Mouse (Mus musculus) CH12.LX (cell line): Measurements from ENCODE around the gene Prrx2. TPM values are rescaled to one million over a fixed set of nuclear protein-coding genes. Genes with fewer than 3 reads are reported as not detected.

Experiments used
- DNase-seq: peaks from one replicate; pipeline ENCODE4 v3.0.0-alpha.2; 2013; ENCODE audit errors: extremely low read depth
- H3K27ac ChIP-seq: 2 replicates; pipeline ENCODE4 v1.5.1; 2012; ENCODE audit warnings: low read depth, mild to moderate bottlenecking, control low read depth, moderate library complexity; ENCODE audit not compliant: insufficient read depth
- H3K27me3 ChIP-seq: replicated peaks from 2 replicates; pipeline ENCODE3; 2012; ENCODE audit warnings: inconsistent platforms
- H3K36me3 ChIP-seq, 2 experiments: replicated peaks in 1 of 2; 2 replicates each; pipeline versions ENCODE3 to v1.6.1; 2012; ENCODE audit warnings: inconsistent platforms in 1 of 2, low read length in 1 of 2, mild to moderate bottlenecking in 1 of 2, mixed read lengths in 1 of 2, moderate library complexity in 1 of 2; ENCODE audit not compliant: control insufficient read depth in 1 of 2, insufficient read depth in 1 of 2
- H3K4me1 ChIP-seq, 2 experiments: 2 replicates each; pipeline ENCODE4 v1.6.1; 2012; ENCODE audit warnings: inconsistent platforms in 1 of 2, moderate library complexity in 1 of 2; ENCODE audit not compliant: insufficient read depth in 2 of 2, control insufficient read depth in 1 of 2
- H3K4me2 ChIP-seq: 2 replicates; pipeline ENCODE4 v1.6.1; 2012; ENCODE audit warnings: low read depth, mild to moderate bottlenecking, control low read depth; ENCODE audit not compliant: poor library complexity, insufficient read depth, severe bottlenecking
- H3K4me3 ChIP-seq, 3 experiments: fragments of 150-350 bp in 1 of 3; sonication (generic) in 1 of 3; replicated peaks in 1 of 3; 2 replicates each; pipeline versions ENCODE3 to v1.5.1; 2011 to 2012; ENCODE audit warnings: low read depth in 2 of 3, low read length in 2 of 3, mild to moderate bottlenecking in 2 of 3, moderate library complexity in 2 of 3, control low read depth in 1 of 3, improper control_type of control experiment in 1 of 3, inconsistent platforms in 1 of 3, mixed read lengths in 1 of 3; ENCODE audit not compliant: poor library complexity in 1 of 3
- H3K79me2 ChIP-seq: replicated peaks from 2 replicates; pipeline ENCODE4 v1.6.1; 2012; ENCODE audit warnings: mild to moderate bottlenecking, moderate library complexity; ENCODE audit not compliant: control insufficient read depth, poor library complexity, insufficient read depth, severe bottlenecking; ENCODE audit errors: extremely low read depth
- H3K9ac ChIP-seq: 2 replicates; pipeline ENCODE4 v1.6.1; 2012; ENCODE audit warnings: low read depth, mild to moderate bottlenecking, control low read depth, moderate library complexity; ENCODE audit not compliant: insufficient read depth
- H3K9me3 ChIP-seq: replicated peaks from 2 replicates; pipeline ENCODE3; 2012; ENCODE audit warnings: low read length, inconsistent platforms, mixed read lengths
- CHD1 ChIP-seq: IDR thresholded peaks from 2 replicates; pipeline ENCODE4 v1.6.1; 2012; ENCODE audit warnings: low read depth, low read length, improper control_type of control experiment, inconsistent platforms
- CTCF ChIP-seq, 2 experiments: IDR thresholded peaks in 1 of 2; conservative IDR thresholded peaks in 1 of 2; 2 replicates each; pipeline ENCODE4 v1.5.1; 2011 to 2012; ENCODE audit warnings: low read depth in 2 of 2, low read length in 2 of 2, improper control_type of control experiment in 1 of 2, inconsistent platforms in 1 of 2, mild to moderate bottlenecking in 1 of 2, moderate library complexity in 1 of 2
- E2F4 ChIP-seq: IDR thresholded peaks from 2 replicates; pipeline ENCODE4 v1.6.1; 2011; ENCODE audit warnings: low read depth, low read length, improper control_type of control experiment; ENCODE audit not compliant: insufficient replicate concordance
- ELF1 ChIP-seq: IDR thresholded peaks from 2 replicates; pipeline ENCODE4 v1.6.1; 2014; ENCODE audit warnings: low read depth, mild to moderate bottlenecking, inconsistent platforms, low read length, improper control_type of control experiment
- EP300 ChIP-seq: IDR thresholded peaks from 2 replicates; pipeline ENCODE4 v1.6.1; 2011; ENCODE audit warnings: low read length, improper control_type of control experiment
- ETS1 ChIP-seq: conservative IDR thresholded peaks from 2 replicates; pipeline ENCODE4 v1.6.1; 2012; ENCODE audit warnings: low read depth, mild to moderate bottlenecking, inconsistent platforms, low read length, improper control_type of control experiment, moderate library complexity
- MYC ChIP-seq: IDR thresholded peaks from 2 replicates; pipeline ENCODE4 v1.6.1; 2011; ENCODE audit warnings: low read depth, mild to moderate bottlenecking, improper control_type of control experiment, low read length
- RCOR1 ChIP-seq: conservative IDR thresholded peaks from 2 replicates; pipeline ENCODE4 v1.6.1; 2012; ENCODE audit warnings: low read depth, mild to moderate bottlenecking, inconsistent platforms, low read length, improper control_type of control experiment
- SIN3A ChIP-seq: IDR thresholded peaks from 2 replicates; pipeline ENCODE4 v1.6.1; 2012; ENCODE audit warnings: low read length, improper control_type of control experiment, inconsistent platforms
- SMC3 ChIP-seq: IDR thresholded peaks from 2 replicates; pipeline ENCODE4 v1.6.1; 2011; ENCODE audit warnings: low read depth, low read length, improper control_type of control experiment
- USF2 ChIP-seq: conservative IDR thresholded peaks from 2 replicates; pipeline ENCODE4 v1.6.1; 2011; ENCODE audit warnings: low read depth, low read length, improper control_type of control experiment
- ZKSCAN1 ChIP-seq: IDR thresholded peaks from 2 replicates; pipeline ENCODE4 v1.6.1; 2012; ENCODE audit warnings: low read depth, inconsistent platforms, low read length, improper control_type of control experiment, borderline replicate concordance
- ZMIZ1 ChIP-seq: IDR thresholded peaks from 2 replicates; pipeline ENCODE4 v1.6.1; 2012; ENCODE audit warnings: low read depth, mild to moderate bottlenecking, inconsistent platforms, low read length, improper control_type of control experiment
- ZNF384 ChIP-seq: IDR thresholded peaks from 2 replicates; pipeline ENCODE4 v1.6.1; 2012; ENCODE audit warnings: low read depth, low read length, improper control_type of control experiment, inconsistent platforms
- dilution Hi-C: fragments of 300-500 bp; cut with MboI; formaldehyde crosslinking; loops from 2 replicates; pipeline ENCODE4 v1.14.3; 2020; ENCODE audit warnings: low sequenced_read_pairs; ENCODE audit not compliant: extremely low pct_unique_long_range_greater_than_20kb, extremely low pct_ligation_motif_present
- in situ Hi-C: fragments of 300-500 bp; cut with MboI; formaldehyde crosslinking; loops from 3 replicates; pipeline ENCODE4 v1.14.3; 2019; ENCODE audit warnings: low sequenced_read_pairs, low pct_ligation_motif_present, low pct_unique_long_range_greater_than_20kb, mixed read lengths
- polyA plus RNA-seq: library from polyadenylated mRNA; unstranded; fragments of >175 nt; gene quantifications from 2 replicates; pipeline ENCODE4 v1.2.1, GENCODE M21; 2012; ENCODE audit warnings: low read depth; ENCODE audit not compliant: insufficient read length
- total RNA-seq, 2 experiments: library from RNA; depleted of rRNA; stranded (reverse); fragments of 300-350 nt in 1 of 2; fragments of >200 nt in 1 of 2; gene quantifications; 2 replicates each; pipeline ENCODE4 v1.2.3; 2012 to 2014

Prrx2 gene
- total and polyA plus RNA-seq, 3 experiments, result not detected

DNA sequence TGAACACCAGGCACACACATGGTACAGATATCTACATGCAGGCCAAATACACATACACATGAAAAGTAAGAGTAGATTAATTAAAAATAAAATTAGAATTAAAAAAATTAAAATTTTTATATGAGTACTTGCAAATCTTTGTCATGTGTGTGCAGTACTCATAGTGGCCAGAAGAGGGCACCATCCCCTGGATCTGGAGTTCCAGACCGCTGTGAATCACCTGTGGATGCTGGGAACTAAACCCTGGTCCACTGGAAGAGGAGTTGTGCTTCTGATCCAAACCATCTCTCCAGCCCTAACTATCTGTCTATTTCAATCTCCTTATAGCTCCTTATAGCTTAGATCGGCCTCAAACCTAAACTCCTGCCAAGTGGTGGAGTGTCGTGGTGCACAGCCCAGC lies 13.7 kb upstream of the Prrx2 start:
- Histone ChIP-seq H3K4me3 (no peak overlapping the region), H3K4me2 (no peak overlapping the region), H3K27ac (no peak overlapping the region), H3K9ac (no peak overlapping the region), H3K9me3 (peaks cover 15% of the 10 kb centered on the region), H3K36me3 (peaks cover 84 to 96% of the 10 kb centered on the region in 2 experiments), H3K27me3 (no peaks in the 10 kb centered on the region), H3K79me2 (0 out of 2 replicates have a peak, but pooled peaks cover under 1% of the 10 kb centered on the region), H3K4me1 (peaks cover 0 to 12% of the 10 kb centered on the region in 2 experiments; a peak in 2 of 4 replicates)
- in situ Hi-C loops, result no loop called here
- no peak for TF ChIP-seq ETS1
- TF ChIP-seq MYC, result no peak
- no peak for TF ChIP-seq ZNF384
- no peak for TF ChIP-seq RCOR1
- TF ChIP-seq CTCF (conservative IDR thresholded peaks at IDR 0.05 in 1 of 2, IDR thresholded peaks at IDR 0.05 in 1 of 2; ENCODE audit: low read depth in 2 of 2, low read length in 2 of 2), result peak; percentile 27 to 38; a peak in 3 of 4 replicates
- TF ChIP-seq SIN3A, result no peak
- TF ChIP-seq SMC3, result peak; percentile 3; the same call in 1 of the 2 replicates
- dilution Hi-C loops, result no loop called here
- no peak for DNase-seq

DNA sequence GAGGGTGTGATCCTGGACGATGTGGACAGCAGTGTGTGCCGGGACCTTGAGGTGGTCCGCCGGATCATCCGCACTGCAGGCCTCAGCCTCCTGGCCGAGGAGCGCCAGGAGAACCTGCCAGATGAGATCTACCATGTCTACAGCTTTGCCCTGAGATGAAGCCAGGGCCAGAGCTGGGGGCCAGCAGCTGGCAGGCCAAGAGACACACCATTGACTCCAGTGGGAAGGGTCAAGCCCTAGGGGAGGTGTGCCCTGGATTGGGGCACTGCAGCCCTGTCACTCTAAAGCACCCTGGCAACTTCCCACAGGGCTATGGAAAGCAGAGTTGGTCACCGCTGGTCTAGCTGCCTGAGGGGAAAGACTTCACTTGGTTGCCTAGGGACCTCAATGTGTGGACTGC lies 12.3 kb upstream of the Prrx2 start:
- no peak for DNase-seq
- Histone ChIP-seq H3K4me1 (peaks cover 3 to 24% of the 10 kb centered on the region in 2 experiments), H3K4me2 (no peak overlapping the region), H3K79me2 (peaks cover 14% of the 10 kb centered on the region), H3K9me3 (peaks cover 15% of the 10 kb centered on the region), H3K27ac (no peak overlapping the region), H3K27me3 (no peaks in the 10 kb centered on the region), H3K9ac (no peak overlapping the region), H3K4me3 (no peak overlapping the region), H3K36me3 (peaks cover 81 to 95% of the 10 kb centered on the region in 2 experiments)
- TF ChIP-seq EP300 (no peak), USF2 (no peak), E2F4 (no peak), CHD1 (no peak), ELF1 (no peak), ZKSCAN1 (no peak)
- dilution Hi-C loops, result no loop called here
- in situ Hi-C loops, result no loop called here

DNA sequence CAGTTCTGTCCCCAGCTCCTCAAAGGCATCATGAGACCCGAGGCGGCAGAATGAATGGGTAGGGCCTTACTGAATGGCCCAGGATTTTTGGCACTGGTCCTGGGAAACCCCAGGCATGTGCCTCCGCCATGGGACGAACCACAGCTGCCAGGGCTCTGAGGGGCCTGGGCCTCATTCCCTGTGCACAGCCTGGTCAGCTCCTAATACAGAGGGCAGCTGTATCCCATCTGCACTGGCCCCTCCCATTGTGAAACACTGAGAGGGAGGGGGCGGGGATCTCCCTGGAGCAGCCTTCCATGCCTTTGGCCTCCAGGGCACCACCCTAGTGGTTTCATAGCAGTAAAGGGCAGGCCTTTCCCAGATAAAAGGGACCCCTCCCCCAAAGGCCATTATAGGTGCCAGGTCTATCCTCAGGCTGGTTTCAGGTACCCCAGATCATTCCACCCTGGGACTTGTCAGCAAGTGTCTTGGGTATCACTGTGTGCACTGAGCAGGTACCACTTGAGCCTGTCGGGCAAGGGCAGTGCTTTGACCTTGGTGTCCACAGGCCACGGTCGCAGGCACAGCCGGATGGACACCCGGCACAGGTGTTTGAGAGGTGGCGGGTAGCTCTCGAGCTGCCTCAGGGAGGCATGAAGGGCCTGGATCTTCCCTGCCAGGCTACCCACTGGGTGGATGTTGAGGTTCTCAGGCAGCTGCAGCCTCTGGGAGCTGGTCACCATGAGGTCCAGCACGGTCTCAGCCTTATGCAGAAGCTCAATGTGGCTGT lies 11.2 kb upstream of the Prrx2 start:
- H3K36me3 ChIP-seq, result peaks cover 74 to 84% of the 10 kb centered on the region in 2 experiments
- dilution Hi-C loops, result no loop called here
- H3K9ac ChIP-seq, result no peak overlapping the region
- in situ Hi-C loops, result no loop called here
- peaks cover 3 to 27% of the 10 kb centered on the region in 2 experiments for H3K4me1 ChIP-seq
- no peak overlapping the region for H3K4me3 ChIP-seq
- peaks cover 19% of the 10 kb centered on the region for H3K79me2 ChIP-seq
- no peak overlapping the region for H3K4me2 ChIP-seq
- peaks cover 15% of the 10 kb centered on the region for H3K9me3 ChIP-seq
- no peak overlapping the region for H3K27ac ChIP-seq
- DNase-seq, result no peak
- TF ChIP-seq CTCF (conservative IDR thresholded peaks at IDR 0.05 in 1 of 2, IDR thresholded peaks at IDR 0.05 in 1 of 2; ENCODE audit: low read depth in 2 of 2, low read length in 2 of 2) (no peak), ZMIZ1 (0 out of 2 replicates have a peak, but pooled peaks have one; percentile 29)
- H3K27me3 ChIP-seq, result no peaks in the 10 kb centered on the region
